Mouse (Mus musculus): ENCODE data around the gene Bcl10.

DNA sequence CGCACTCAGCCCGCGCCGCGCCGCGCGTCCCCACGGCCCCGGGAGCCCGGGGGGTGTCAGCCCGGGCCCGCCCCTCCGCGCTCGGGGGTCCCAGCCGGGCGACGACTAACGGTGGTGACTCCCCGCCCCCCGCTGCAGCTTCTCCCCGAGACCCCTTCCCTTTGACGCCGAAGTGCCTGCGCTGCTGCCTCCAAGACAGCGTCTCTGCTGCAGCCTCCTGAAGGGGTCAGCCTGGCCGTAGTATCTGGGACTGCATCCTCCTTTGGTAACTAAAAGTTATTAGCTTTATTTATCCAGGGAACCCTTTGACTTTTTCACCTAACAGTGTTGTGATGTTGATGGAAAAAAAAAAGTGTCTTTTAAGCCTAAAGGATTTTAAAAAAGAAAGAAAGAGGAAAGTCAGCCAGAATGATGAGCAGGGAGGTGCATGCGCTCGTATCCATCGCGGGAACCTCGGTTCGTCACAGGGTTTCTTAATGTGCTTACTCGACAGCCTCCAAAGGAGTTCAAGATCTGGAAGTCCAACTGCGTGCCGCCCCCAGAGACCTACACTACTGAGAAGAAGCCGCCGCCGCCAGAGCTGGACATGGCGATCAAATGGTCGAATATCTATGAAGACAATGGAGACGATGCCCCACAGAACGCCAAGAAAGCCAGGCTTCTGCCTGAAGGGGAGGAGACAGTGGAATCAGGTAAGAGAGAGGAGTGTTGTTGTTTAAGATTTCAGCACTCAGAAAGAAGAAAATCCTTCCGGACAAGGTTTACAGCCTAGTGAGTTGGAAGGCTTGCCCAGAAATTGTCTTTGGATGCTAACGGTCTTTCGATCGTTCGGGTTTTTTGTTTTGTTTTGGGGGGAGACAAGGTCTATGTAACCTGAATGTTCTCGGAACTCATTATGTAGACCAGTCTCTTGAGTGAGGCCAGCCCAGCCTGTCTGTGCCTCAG lies 16.1 kb downstream of the Bcl10 start:
- TF ChIP-seq CTCF (IDR thresholded peaks at IDR 0.05; ENCODE audit: low read depth) (no peak; the same call in 1 of the 2 replicates), EP300 (IDR thresholded peaks at IDR 0.05; ENCODE audit: low read depth) (no peak)

Data from heart, postnatal 0 days (tissue).